Mouse (Mus musculus) ES-E14 (cell line): ENCODE measurements around the gene Csnk1g2. TPM values are rescaled to one million over a fixed set of nuclear protein-coding genes. Genes with fewer than 3 reads are reported as not detected.

Source experiments
- DNase-seq: peaks from one replicate; pipeline ENCODE4 v3.0.0-alpha.2; 2013; ENCODE audit warnings: low read depth, low spot score
- H3K27ac ChIP-seq: 2 replicates; pipeline ENCODE4 v1.5.1; 2012; ENCODE audit warnings: low read depth, mild to moderate bottlenecking, low read length, moderate library complexity, mixed read lengths; ENCODE audit not compliant: poor library complexity, insufficient read depth, severe bottlenecking
- H3K36me3 ChIP-seq: 2 replicates; pipeline ENCODE4 v1.6.1; 2012; ENCODE audit warnings: mild to moderate bottlenecking, low read length, moderate library complexity, mixed read lengths; ENCODE audit not compliant: control insufficient read depth, poor library complexity, insufficient read depth, severe bottlenecking
- H3K4me1 ChIP-seq, 2 experiments: fragments of 150-350 bp in 1 of 2; sonication (generic) in 1 of 2; 2 replicates each; pipeline ENCODE4 v1.6.1; 2012; ENCODE audit warnings: low read length in 2 of 2, mild to moderate bottlenecking in 1 of 2, mixed read lengths in 1 of 2; ENCODE audit not compliant: control insufficient read depth in 2 of 2, insufficient read depth in 2 of 2, poor library complexity in 1 of 2
- H3K4me3 ChIP-seq, 2 experiments: fragments of 150-350 bp in 1 of 2; sonication (generic) in 1 of 2; 2 replicates each; pipeline ENCODE4 v1.5.1; 2012; ENCODE audit warnings: low read length in 2 of 2, low read depth in 1 of 2, mild to moderate bottlenecking in 1 of 2, mixed read lengths in 1 of 2; ENCODE audit not compliant: insufficient read depth in 1 of 2, poor library complexity in 1 of 2, severe bottlenecking in 1 of 2
- H3K9ac ChIP-seq: 2 replicates; pipeline ENCODE4 v1.6.1; 2012; ENCODE audit warnings: low read depth, mild to moderate bottlenecking, low read length, mixed read lengths; ENCODE audit not compliant: poor library complexity, insufficient read depth, severe bottlenecking
- H3K9me3 ChIP-seq: fragments of 150-350 bp; sonication (generic); 2 replicates; pipeline ENCODE4 v1.6.1; 2012; ENCODE audit warnings: low read depth, mild to moderate bottlenecking, low read length; ENCODE audit not compliant: control insufficient read depth, insufficient read depth
- CHD2 ChIP-seq: IDR thresholded peaks from 2 replicates; pipeline ENCODE4 v1.6.1; 2014; ENCODE audit warnings: mild to moderate bottlenecking, low read depth, low read length, inconsistent platforms
- HCFC1 ChIP-seq: IDR thresholded peaks from 2 replicates; pipeline ENCODE4 v1.6.1; 2012; ENCODE audit warnings: low read length, inconsistent platforms, borderline replicate concordance; ENCODE audit not compliant: insufficient read depth
- MAFK ChIP-seq: IDR thresholded peaks from 2 replicates; pipeline ENCODE4 v1.6.1; 2014; ENCODE audit warnings: mild to moderate bottlenecking, low read depth, low read length, inconsistent platforms; ENCODE audit not compliant: insufficient read depth
- ZC3H11A ChIP-seq: IDR thresholded peaks from 2 replicates; pipeline ENCODE4 v1.6.1; 2012; ENCODE audit warnings: low read depth, mild to moderate bottlenecking, inconsistent platforms, low read length, borderline replicate concordance
- ZNF384 ChIP-seq: IDR thresholded peaks from 2 replicates; pipeline ENCODE4 v1.6.1; 2012; ENCODE audit warnings: low read depth, low read length, inconsistent platforms
- in situ Hi-C, 2 experiments: fragments of 600-800 bp; cut with MboI; formaldehyde crosslinking; loops; one replicate each; pipeline ENCODE4 v1.15.1; 2025; ENCODE audit warnings: low sequenced_read_pairs in 2 of 2, inconsistent platforms in 1 of 2; ENCODE audit not compliant: unreplicated experiment in 2 of 2
- total RNA-seq: library from RNA; depleted of rRNA; stranded (reverse); fragments of 300-350 nt; gene quantifications from 2 replicates; pipeline ENCODE4 v1.2.3, GENCODE M21; 2012

The Csnk1g2 gene
- total RNA-seq, 1 experiment, result 138 TPM

- Histone ChIP-seq H3K27ac (no peak overlapping the region), H3K4me3 (no peak overlapping the region), H3K9ac (peak overlapping the region; percentile 28; the same call in 1 of the 2 replicates), H3K36me3 (no peaks in the 10 kb centered on the region), H3K9me3 (no peaks in the 10 kb centered on the region), H3K4me1 (peaks cover 0 to 5% of the 10 kb centered on the region in 2 experiments; a peak in 2 of 4 replicates)
- in situ Hi-C loops, result no loop called here
- no peak for DNase-seq
- TF ChIP-seq CHD2 (no peak), ZC3H11A (no peak), MAFK (no peak), ZNF384 (no peak)
Observed at GRCm38 (mm10) chr10:80596318-80596717, 26.3 kb upstream of the Csnk1g2 start.

GRCm38 (mm10) chr10:80602698-80603325, 19.8 kb upstream of the Csnk1g2 start, which contains the start of the genes Scamp4 and Adat3:
Gene Scamp4, plus strand, starts transcription at chr10:80602872.
Gene Adat3, plus strand, starts transcription at chr10:80602880.
- Histone ChIP-seq H3K9me3 (no peaks in the 10 kb centered on the region), H3K27ac (peak within 1 kb of the TSS; percentile 68), H3K36me3 (peaks cover 17% of the 10 kb centered on the region), H3K4me1 (peaks cover 0 to 19% of the 10 kb centered on the region in 2 experiments; a peak in 1 of 4 replicates), H3K9ac (peak within 1 kb of the TSS; percentile 87), H3K4me3 (peak within 1 kb of the TSS; percentile 77 to 86)
- in situ Hi-C loops, result no loop called here
- DNase-seq, result peak; percentile 93
- TF ChIP-seq CHD2 (no peak), MAFK (peak; percentile 28; the same call in 1 of the 2 replicates), HCFC1 (peak; percentile 83), ZNF384 (no peak), ZC3H11A (no peak)

GRCm38 (mm10) chr10:80603364-80603763, 19.3 kb upstream of the Csnk1g2 start:
- Histone ChIP-seq H3K27ac (peak overlapping the region; percentile 68; the same call in 1 of the 2 replicates), H3K4me3 (peak overlapping the region; percentile 77 to 86), H3K4me1 (peaks cover 0 to 19% of the 10 kb centered on the region in 2 experiments; a peak in 1 of 4 replicates), H3K36me3 (peaks cover 22% of the 10 kb centered on the region), H3K9me3 (no peaks in the 10 kb centered on the region), H3K9ac (peak overlapping the region; percentile 87)
- TF ChIP-seq MAFK, result no peak
- DNase-seq, result no peak
- in situ Hi-C loops, result no loop called here

- Histone ChIP-seq H3K36me3 (peaks cover 27% of the 10 kb centered on the region), H3K9me3 (no peaks in the 10 kb centered on the region), H3K4me3 (peak overlapping the region; percentile 77 to 86; a peak in 2 of 4 replicates), H3K4me1 (peaks cover 0 to 21% of the 10 kb centered on the region in 2 experiments; a peak in 1 of 4 replicates), H3K9ac (peak overlapping the region; percentile 87), H3K27ac (no peak overlapping the region)
- DNase-seq, result no peak
- TF ChIP-seq MAFK (no peak), ZNF384 (no peak), CHD2 (no peak), ZC3H11A (no peak), HCFC1 (no peak)
- in situ Hi-C loops, result no loop called here
Observed at GRCm38 (mm10) chr10:80604001-80604509, 18.6 kb upstream of the Csnk1g2 start.
